Mouse (Mus musculus) brain, embryonic 18.5 days (tissue): ENCODE measurements around the gene Cwf19l1.
A peak's percentile ranks its signal among the peaks of the same experiment; 100 is the strongest.
"Not testable (repeated sequence)": the region's sequence is repeated elsewhere in the genome, so short reads cannot be mapped to it uniquely, and the experiment has no call there.

Experiments
- DNase-seq: peaks from one replicate; pipeline ENCODE4 v3.0.0-alpha.2; 2012; ENCODE audit warnings: low read depth, low spot score

Cwf19l1 gene

GRCm38 (mm10) chr19:44135072-44135959 is at the start of gene Cwf19l1:
Gene Cwf19l1 (minus strand): TSS chr19:44135876.
- peak; percentile 82 for DNase-seq

GRCm38 (mm10) chr19:44183968-44184367 is 48.3 kb upstream of the Cwf19l1 start:
- DNase-seq: no peak

GRCm38 (mm10) chr19:44180502-44180901 is 44.8 kb upstream of the Cwf19l1 start:
- DNase-seq: no peak

- DNase-seq: no peak
These were observed 41.1 kb upstream of the Cwf19l1 start for GRCm38 (mm10) chr19:44176741-44177140.

GRCm38 (mm10) chr19:44174835-44175234 is 39.2 kb upstream of the Cwf19l1 start:
- DNase-seq: no peak

- no peak for DNase-seq
These were observed 25.8 kb upstream of the Cwf19l1 start for GRCm38 (mm10) chr19:44161515-44161914.

- DNase-seq: no peak
These were observed 23.7 kb upstream of the Cwf19l1 start for GRCm38 (mm10) chr19:44159386-44159785.

- DNase-seq: no peak
These were observed 21.3 kb upstream of the Cwf19l1 start for GRCm38 (mm10) chr19:44157005-44157404.

GRCm38 (mm10) chr19:44153781-44154180 is 18.1 kb upstream of the Cwf19l1 start:
- no peak for DNase-seq

GRCm38 (mm10) chr19:44148991-44149390 is 13.3 kb upstream of the Cwf19l1 start:
- no peak for DNase-seq

- DNase-seq: no peak
These were observed 12.7 kb upstream of the Cwf19l1 start for GRCm38 (mm10) chr19:44148345-44148744.

- DNase-seq: no peak
These were observed 11.3 kb upstream of the Cwf19l1 start for GRCm38 (mm10) chr19:44146951-44147350.

GRCm38 (mm10) chr19:44146568-44146879 is 10.8 kb upstream of the Cwf19l1 start:
- DNase-seq: no peak

GRCm38 (mm10) chr19:44145702-44146567 is 10.3 kb upstream of the Cwf19l1 start, which contains the start of gene Bloc1s2:
Gene Bloc1s2 (minus strand): TSS chr19:44146446.
- peak; percentile 63 for DNase-seq

- DNase-seq: no peak
These were observed 8.7 kb upstream of the Cwf19l1 start for GRCm38 (mm10) chr19:44144366-44144765.

GRCm38 (mm10) chr19:44135960-44136485 is 347 bp upstream of the Cwf19l1 start:
- DNase-seq: no peak

- no peak for DNase-seq
These were observed 2.8 kb downstream of the Cwf19l1 start for GRCm38 (mm10) chr19:44132917-44133316.

- no peak for DNase-seq
These were observed 7.1 kb downstream of the Cwf19l1 start for GRCm38 (mm10) chr19:44128560-44128959.

- no peak for DNase-seq
These were observed 7.8 kb downstream of the Cwf19l1 start for GRCm38 (mm10) chr19:44127729-44128497.

GRCm38 (mm10) chr19:44121137-44121536 is 14.5 kb downstream of the Cwf19l1 start:
- no peak for DNase-seq

GRCm38 (mm10) chr19:44120686-44121085 is 15.0 kb downstream of the Cwf19l1 start:
- DNase-seq: not testable (repeated sequence)
